Mouse (Mus musculus): Measurements from ENCODE around the gene Dclk3. TPM values are rescaled to one million over a fixed set of nuclear protein-coding genes. Genes with fewer than 3 reads are reported as not detected.

Gene Dclk3
- polyA plus RNA-seq, 1 experiment = 0.09 TPM

- no peak overlapping the region for H3K27ac ChIP-seq (ENCODE audit: control insufficient read depth, insufficient read depth, low read depth, low read length)
- TF ChIP-seq POLR2A (IDR thresholded peaks at IDR 0.05; ENCODE audit: control insufficient read depth, low read depth, low read length) (no peak), CTCF (IDR thresholded peaks at IDR 0.05; ENCODE audit: control insufficient read depth, insufficient read depth, insufficient replicate concordance, low read depth, low read length) (no peak)
- H3K4me3 ChIP-seq (ENCODE audit: control insufficient read depth, low read depth, low read length) = no peak overlapping the region
Measured at GRCm38 (mm10) chr9:111457176-111457935, 18.5 kb downstream of the Dclk3 start.

DNA sequence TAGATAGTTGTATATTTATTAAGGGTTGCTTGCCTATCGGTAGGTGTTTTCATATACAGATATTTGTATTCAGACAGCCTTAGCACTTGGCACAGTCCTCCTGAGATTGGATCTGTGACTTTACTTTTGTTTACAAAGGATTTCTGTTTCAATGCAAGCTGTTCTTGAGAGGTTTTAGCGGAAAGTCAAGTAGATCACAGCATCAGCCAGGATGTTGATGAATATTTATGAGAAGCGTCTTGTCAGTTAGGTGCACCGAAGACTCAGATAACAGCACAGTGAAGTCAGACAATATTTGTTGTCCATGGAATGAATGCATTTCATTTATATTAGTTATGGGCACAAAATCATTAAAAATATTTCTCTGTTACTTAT is 19.0 kb downstream of the Dclk3 start:
- no peak overlapping the region for H3K4me3 ChIP-seq (ENCODE audit: control insufficient read depth, low read depth, low read length)
- no peaks in the 10 kb centered on the region for H3K27me3 ChIP-seq (ENCODE audit: control insufficient read depth, insufficient read depth, low read length)
- no peaks in the 10 kb centered on the region for H3K4me1 ChIP-seq (ENCODE audit: control insufficient read depth, insufficient read depth, low read length)
- H3K27ac ChIP-seq (ENCODE audit: control insufficient read depth, insufficient read depth, low read depth, low read length) = no peak overlapping the region
- H3K36me3 ChIP-seq (ENCODE audit: control insufficient read depth, insufficient read depth, low read length) = no peaks in the 10 kb centered on the region
- TF ChIP-seq POLR2A (IDR thresholded peaks at IDR 0.05; ENCODE audit: control insufficient read depth, low read depth, low read length) = no peak
- TF ChIP-seq CTCF (IDR thresholded peaks at IDR 0.05; ENCODE audit: control insufficient read depth, insufficient read depth, insufficient replicate concordance, low read depth, low read length) = no peak

More at GRCm38 (mm10) chr9:111457176-111457935, 18.5 kb downstream of the Dclk3 start:
- Histone ChIP-seq H3K27me3 (ENCODE audit: control insufficient read depth, insufficient read depth, low read length) (no peaks in the 10 kb centered on the region), H3K36me3 (ENCODE audit: control insufficient read depth, insufficient read depth, low read length) (no peaks in the 10 kb centered on the region), H3K4me1 (ENCODE audit: control insufficient read depth, insufficient read depth, low read length) (no peaks in the 10 kb centered on the region)

- TF ChIP-seq CTCF (IDR thresholded peaks at IDR 0.05; ENCODE audit: control insufficient read depth, insufficient read depth, insufficient replicate concordance, low read depth, low read length) = no peak
- no peak for TF ChIP-seq POLR2A (IDR thresholded peaks at IDR 0.05; ENCODE audit: control insufficient read depth, low read depth, low read length)
- Histone ChIP-seq H3K4me3 (ENCODE audit: control insufficient read depth, low read depth, low read length) (no peak overlapping the region), H3K36me3 (ENCODE audit: control insufficient read depth, insufficient read depth, low read length) (no peaks in the 10 kb centered on the region), H3K27ac (ENCODE audit: control insufficient read depth, insufficient read depth, low read depth, low read length) (no peak overlapping the region), H3K27me3 (ENCODE audit: control insufficient read depth, insufficient read depth, low read length) (no peaks in the 10 kb centered on the region), H3K4me1 (ENCODE audit: control insufficient read depth, insufficient read depth, low read length) (no peaks in the 10 kb centered on the region)
Measured at GRCm38 (mm10) chr9:111459466-111459865, 20.6 kb downstream of the Dclk3 start.

- Histone ChIP-seq H3K4me3 (ENCODE audit: control insufficient read depth, low read depth, low read length) (no peak overlapping the region), H3K36me3 (ENCODE audit: control insufficient read depth, insufficient read depth, low read length) (no peaks in the 10 kb centered on the region), H3K27ac (ENCODE audit: control insufficient read depth, insufficient read depth, low read depth, low read length) (no peak overlapping the region), H3K4me1 (ENCODE audit: control insufficient read depth, insufficient read depth, low read length) (no peaks in the 10 kb centered on the region), H3K27me3 (ENCODE audit: control insufficient read depth, insufficient read depth, low read length) (no peaks in the 10 kb centered on the region)
- no peak for TF ChIP-seq CTCF (IDR thresholded peaks at IDR 0.05; ENCODE audit: control insufficient read depth, insufficient read depth, insufficient replicate concordance, low read depth, low read length)
- no peak for TF ChIP-seq POLR2A (IDR thresholded peaks at IDR 0.05; ENCODE audit: control insufficient read depth, low read depth, low read length)
Measured at GRCm38 (mm10) chr9:111460201-111460814, 21.4 kb downstream of the Dclk3 start.

GRCm38 (mm10) chr9:111461415-111462103 is 22.7 kb downstream of the Dclk3 start:
- TF ChIP-seq CTCF (IDR thresholded peaks at IDR 0.05; ENCODE audit: control insufficient read depth, insufficient read depth, insufficient replicate concordance, low read depth, low read length) (no peak), POLR2A (IDR thresholded peaks at IDR 0.05; ENCODE audit: control insufficient read depth, low read depth, low read length) (no peak)
- H3K27ac ChIP-seq (ENCODE audit: control insufficient read depth, insufficient read depth, low read depth, low read length) = no peak overlapping the region
- no peaks in the 10 kb centered on the region for H3K4me1 ChIP-seq (ENCODE audit: control insufficient read depth, insufficient read depth, low read length)

DNA sequence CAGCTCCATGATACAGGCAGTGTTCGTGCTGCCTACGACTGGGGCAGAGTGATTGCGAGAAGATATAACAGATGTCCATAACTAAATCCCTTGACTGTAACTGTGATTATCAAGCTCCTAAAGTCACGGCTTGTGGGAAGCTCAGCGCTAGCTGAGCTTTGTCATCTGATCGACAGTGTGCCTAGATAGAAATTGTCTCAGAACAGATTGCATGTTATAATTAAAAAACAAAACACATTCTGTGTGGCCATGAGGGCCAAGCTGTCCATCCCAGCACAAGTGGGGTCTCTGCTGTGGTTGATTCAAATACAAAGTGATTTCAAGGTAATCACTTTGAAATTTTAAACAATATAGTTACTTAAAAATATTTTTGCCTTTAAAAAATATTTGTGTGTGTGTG is 26.8 kb downstream of the Dclk3 start:
- Histone ChIP-seq H3K27me3 (ENCODE audit: control insufficient read depth, insufficient read depth, low read length) (no peaks in the 10 kb centered on the region), H3K4me3 (ENCODE audit: control insufficient read depth, low read depth, low read length) (no peak overlapping the region), H3K27ac (ENCODE audit: control insufficient read depth, insufficient read depth, low read depth, low read length) (no peak overlapping the region), H3K4me1 (ENCODE audit: control insufficient read depth, insufficient read depth, low read length) (no peaks in the 10 kb centered on the region; the same call in 1 of the 2 replicates), H3K36me3 (ENCODE audit: control insufficient read depth, insufficient read depth, low read length) (no peaks in the 10 kb centered on the region)
- no peak for TF ChIP-seq POLR2A (IDR thresholded peaks at IDR 0.05; ENCODE audit: control insufficient read depth, low read depth, low read length)
- TF ChIP-seq CTCF (IDR thresholded peaks at IDR 0.05; ENCODE audit: control insufficient read depth, insufficient read depth, insufficient replicate concordance, low read depth, low read length) = no peak

More at GRCm38 (mm10) chr9:111461415-111462103, 22.7 kb downstream of the Dclk3 start:
- H3K4me3 ChIP-seq (ENCODE audit: control insufficient read depth, low read depth, low read length) = no peak overlapping the region
- no peaks in the 10 kb centered on the region for H3K27me3 ChIP-seq (ENCODE audit: control insufficient read depth, insufficient read depth, low read length)
- H3K36me3 ChIP-seq (ENCODE audit: control insufficient read depth, insufficient read depth, low read length) = no peaks in the 10 kb centered on the region
